Mouse (Mus musculus): ENCODE results near the gene Lamb3. TPM values are rescaled to one million over a fixed set of nuclear protein-coding genes. Genes with fewer than 3 reads are reported as not detected.

Gene Lamb3
- total and polyA plus RNA-seq, 3 experiments, result 0.03 to 0.30 (median 0.22) TPM

DNA sequence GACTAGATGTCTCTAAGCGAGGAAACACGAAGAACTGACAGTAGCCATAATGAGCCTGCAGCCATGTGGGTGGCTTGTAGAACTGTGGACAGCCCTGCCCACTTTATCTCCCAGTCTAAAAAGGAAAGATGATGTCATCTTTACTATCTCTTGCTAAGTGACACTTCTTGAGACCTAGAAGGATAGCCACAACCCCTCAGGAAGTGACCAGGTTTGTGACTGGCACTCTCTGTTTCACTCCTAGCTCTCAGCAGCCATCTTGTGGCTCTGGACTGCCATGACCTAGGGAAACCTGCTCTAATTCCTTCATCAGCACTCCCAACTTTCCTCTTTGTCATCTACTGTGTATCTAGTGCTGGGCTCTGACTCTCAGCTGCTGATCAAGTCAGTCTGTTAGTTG is 9.2 kb upstream of the Lamb3 start:
- TF ChIP-seq TAL1 (conservative IDR thresholded peaks at IDR 0.05; ENCODE audit: low read depth, low read length) (no peak), CTCF (IDR thresholded peaks at IDR 0.05; ENCODE audit: low read depth, low read length) (no peak), GATA2 (IDR thresholded peaks at IDR 0.05; ENCODE audit: borderline replicate concordance, low read depth, low read length) (no peak), POLR2AphosphoS5 (IDR thresholded peaks at IDR 0.05; ENCODE audit: insufficient replicate concordance, low read depth, low read length) (no peak), GATA1 (IDR thresholded peaks at IDR 0.05; ENCODE audit: borderline replicate concordance, low read length) (no peak)
- no peaks in the 10 kb centered on the region for H3K36me3 ChIP-seq (replicated peaks)
- 0 out of 2 replicates have a peak, but pooled peaks cover 2% of the 10 kb centered on the region for H3K4me1 ChIP-seq (ENCODE audit: insufficient read depth, low read depth, low read length)
- no peak overlapping the region for H3K4me3 ChIP-seq (ENCODE audit: low read depth, low read length)
- 0 out of 2 replicates have a peak, but pooled peaks cover 2% of the 10 kb centered on the region for H3K27me3 ChIP-seq (ENCODE audit: insufficient read depth, low read length)
- ATAC-seq (ENCODE audit: extremely low read depth, insufficient number of reproducible peaks, low FRiP score, poor library complexity, severe bottlenecking), result no peak
- no peak for DNase-seq (ENCODE audit: low spot score)
- no peaks in the 10 kb centered on the region for H3K9me3 ChIP-seq (replicated peaks)

DNA sequence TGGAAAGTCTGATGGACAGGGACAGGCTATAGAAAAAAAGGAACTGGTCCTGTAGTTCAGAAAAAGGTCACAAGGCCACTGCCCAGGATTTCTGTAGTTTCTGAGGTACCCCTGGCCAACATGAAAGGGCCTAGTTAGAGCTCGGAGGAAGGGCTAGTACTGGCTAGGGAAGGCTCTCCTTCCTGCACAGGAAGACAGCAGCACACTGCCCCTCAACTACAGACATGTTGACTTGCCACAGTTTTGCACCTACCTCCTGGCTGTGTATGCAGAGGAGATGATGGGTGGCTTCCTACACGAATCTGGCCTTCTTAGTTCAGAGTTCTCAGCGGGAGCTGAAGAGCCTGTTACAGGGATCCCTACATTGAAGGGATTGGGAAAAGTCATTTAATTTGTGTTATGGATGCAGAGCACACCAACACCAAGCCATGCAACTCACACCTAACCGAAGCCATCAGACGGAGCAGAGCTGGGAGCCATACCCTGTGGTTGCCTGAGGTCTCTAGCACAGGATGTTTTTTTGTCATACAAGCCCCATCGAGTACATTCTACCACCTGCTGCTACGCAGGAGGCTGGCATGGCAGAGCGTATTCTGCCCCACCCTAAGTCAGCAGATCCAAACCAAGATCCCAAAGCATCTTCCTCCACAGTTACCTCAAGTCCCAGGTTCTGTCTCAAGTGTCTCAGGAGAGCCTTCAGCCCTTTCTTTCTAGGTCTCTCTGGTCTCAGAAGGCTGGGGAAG is 6.7 kb upstream of the Lamb3 start:
- ATAC-seq (ENCODE audit: extremely low read depth, insufficient number of reproducible peaks, low FRiP score, poor library complexity, severe bottlenecking) (no peak), DNase-seq (ENCODE audit: low spot score) (no peak)
- TF ChIP-seq CTCF (IDR thresholded peaks at IDR 0.05; ENCODE audit: low read depth, low read length) (no peak), GATA2 (IDR thresholded peaks at IDR 0.05; ENCODE audit: borderline replicate concordance, low read depth, low read length) (no peak), POLR2AphosphoS5 (IDR thresholded peaks at IDR 0.05; ENCODE audit: insufficient replicate concordance, low read depth, low read length) (no peak), GATA1 (IDR thresholded peaks at IDR 0.05; ENCODE audit: borderline replicate concordance, low read length) (no peak), TAL1 (conservative IDR thresholded peaks at IDR 0.05; ENCODE audit: low read depth, low read length) (no peak)
- Histone ChIP-seq H3K4me1 (ENCODE audit: insufficient read depth, low read depth, low read length) (0 out of 2 replicates have a peak, but pooled peaks cover 2% of the 10 kb centered on the region), H3K4me3 (ENCODE audit: low read depth, low read length) (peak overlapping the region; percentile 36), H3K27me3 (ENCODE audit: insufficient read depth, low read length) (no peaks in the 10 kb centered on the region), H3K36me3 (replicated peaks) (no peaks in the 10 kb centered on the region), H3K9me3 (replicated peaks) (no peaks in the 10 kb centered on the region)

DNA sequence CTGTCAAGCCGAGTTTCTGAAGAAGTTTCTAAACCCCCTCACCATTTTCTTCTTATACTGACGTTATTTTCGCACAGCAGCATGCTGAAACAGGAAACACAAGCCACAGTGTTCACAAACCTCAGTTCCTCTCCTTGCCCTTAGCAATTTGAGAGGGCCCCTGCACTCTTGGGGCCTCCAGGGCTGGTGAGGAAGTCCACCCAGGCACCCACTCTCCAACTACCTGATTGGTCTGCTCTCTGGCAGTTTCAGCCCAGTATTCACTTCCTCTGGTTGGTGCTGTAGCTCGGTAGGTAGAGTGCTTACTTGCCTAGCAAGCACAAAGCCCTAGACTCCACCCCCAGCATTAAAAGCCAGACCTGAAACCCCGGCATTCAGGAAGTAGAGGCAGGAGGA is 6.1 kb upstream of the Lamb3 start, which contains the start of gene Traf3ip3:
Gene Traf3ip3, minus strand, starts transcription at position 321 of the 396 bp plus-strand sequence.
- Histone ChIP-seq H3K4me3 (ENCODE audit: low read depth, low read length) (peak within 1 kb of the TSS; percentile 36), H3K9me3 (replicated peaks) (no peaks in the 10 kb centered on the region), H3K4me1 (ENCODE audit: insufficient read depth, low read depth, low read length) (0 out of 2 replicates have a peak, but pooled peaks cover 2% of the 10 kb centered on the region), H3K27me3 (ENCODE audit: insufficient read depth, low read length) (no peaks in the 10 kb centered on the region), H3K36me3 (replicated peaks) (no peaks in the 10 kb centered on the region)
- ATAC-seq (ENCODE audit: extremely low read depth, insufficient number of reproducible peaks, low FRiP score, poor library complexity, severe bottlenecking), result peak; percentile 95
- TF ChIP-seq TAL1 (conservative IDR thresholded peaks at IDR 0.05; ENCODE audit: low read depth, low read length), result no peak
- TF ChIP-seq CTCF (IDR thresholded peaks at IDR 0.05; ENCODE audit: low read depth, low read length), result no peak
- no peak for TF ChIP-seq GATA1 (IDR thresholded peaks at IDR 0.05; ENCODE audit: borderline replicate concordance, low read length)
- no peak for TF ChIP-seq GATA2 (IDR thresholded peaks at IDR 0.05; ENCODE audit: borderline replicate concordance, low read depth, low read length)
- no peak for TF ChIP-seq POLR2AphosphoS5 (IDR thresholded peaks at IDR 0.05; ENCODE audit: insufficient replicate concordance, low read depth, low read length)
- DNase-seq (ENCODE audit: low spot score), result peak; percentile 14

DNA sequence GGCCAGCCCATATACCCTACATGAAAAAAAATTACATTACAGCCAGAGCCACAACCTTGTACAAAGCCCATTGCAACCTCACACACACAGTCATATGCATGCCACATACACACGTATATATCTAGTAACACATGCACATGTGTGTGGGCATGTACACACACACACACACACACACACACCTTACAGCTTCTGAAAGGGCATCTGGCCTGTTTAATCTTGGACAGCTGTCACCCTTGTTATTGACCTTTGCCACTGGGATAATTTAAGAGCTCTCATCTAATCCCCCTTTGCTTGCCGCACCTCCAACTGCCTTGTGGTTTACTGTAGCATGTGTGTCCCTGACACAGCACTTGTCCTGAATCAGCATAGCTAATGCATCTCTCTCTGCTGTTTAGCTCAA is 3.7 kb upstream of the Lamb3 start:
- H3K4me3 ChIP-seq (ENCODE audit: low read depth, low read length), result no peak overlapping the region
- no peaks in the 10 kb centered on the region for H3K27me3 ChIP-seq (ENCODE audit: insufficient read depth, low read length)
- ATAC-seq (ENCODE audit: extremely low read depth, insufficient number of reproducible peaks, low FRiP score, poor library complexity, severe bottlenecking) (no peak), DNase-seq (ENCODE audit: low spot score) (no peak)
- no peaks in the 10 kb centered on the region for H3K9me3 ChIP-seq (replicated peaks)
- no peaks in the 10 kb centered on the region for H3K4me1 ChIP-seq (ENCODE audit: insufficient read depth, low read depth, low read length)
- no peak for TF ChIP-seq POLR2AphosphoS5 (IDR thresholded peaks at IDR 0.05; ENCODE audit: insufficient replicate concordance, low read depth, low read length)
- no peak for TF ChIP-seq CTCF (IDR thresholded peaks at IDR 0.05; ENCODE audit: low read depth, low read length)
- no peak for TF ChIP-seq TAL1 (conservative IDR thresholded peaks at IDR 0.05; ENCODE audit: low read depth, low read length)
- TF ChIP-seq GATA1 (IDR thresholded peaks at IDR 0.05; ENCODE audit: borderline replicate concordance, low read length), result no peak
- TF ChIP-seq GATA2 (IDR thresholded peaks at IDR 0.05; ENCODE audit: borderline replicate concordance, low read depth, low read length), result no peak
- H3K36me3 ChIP-seq (replicated peaks), result no peaks in the 10 kb centered on the region

DNA sequence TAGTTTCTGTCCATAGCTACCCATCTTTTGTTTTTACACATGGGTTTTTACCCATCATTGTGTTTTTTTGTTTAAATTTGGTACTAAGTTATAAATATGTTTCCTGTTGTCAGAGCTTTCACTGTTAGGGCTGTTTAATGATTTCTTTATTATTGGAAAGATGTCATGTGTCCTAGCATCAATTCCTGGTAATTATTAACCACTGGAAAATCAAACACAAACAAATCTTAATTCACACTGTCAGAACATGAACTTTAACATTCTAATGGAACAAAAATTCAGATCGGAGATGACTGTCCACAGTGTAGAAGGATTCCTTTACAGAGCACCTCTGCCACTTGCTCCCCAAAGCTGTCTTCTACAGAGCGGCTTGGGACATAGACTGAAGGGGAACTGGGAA is 2.1 kb upstream of the Lamb3 start:
- TF ChIP-seq GATA1 (IDR thresholded peaks at IDR 0.05; ENCODE audit: borderline replicate concordance, low read length) (no peak), TAL1 (conservative IDR thresholded peaks at IDR 0.05; ENCODE audit: low read depth, low read length) (no peak), POLR2AphosphoS5 (IDR thresholded peaks at IDR 0.05; ENCODE audit: insufficient replicate concordance, low read depth, low read length) (no peak), CTCF (IDR thresholded peaks at IDR 0.05; ENCODE audit: low read depth, low read length) (no peak), GATA2 (IDR thresholded peaks at IDR 0.05; ENCODE audit: borderline replicate concordance, low read depth, low read length) (no peak)
- ATAC-seq (ENCODE audit: extremely low read depth, insufficient number of reproducible peaks, low FRiP score, poor library complexity, severe bottlenecking), result no peak

DNA sequence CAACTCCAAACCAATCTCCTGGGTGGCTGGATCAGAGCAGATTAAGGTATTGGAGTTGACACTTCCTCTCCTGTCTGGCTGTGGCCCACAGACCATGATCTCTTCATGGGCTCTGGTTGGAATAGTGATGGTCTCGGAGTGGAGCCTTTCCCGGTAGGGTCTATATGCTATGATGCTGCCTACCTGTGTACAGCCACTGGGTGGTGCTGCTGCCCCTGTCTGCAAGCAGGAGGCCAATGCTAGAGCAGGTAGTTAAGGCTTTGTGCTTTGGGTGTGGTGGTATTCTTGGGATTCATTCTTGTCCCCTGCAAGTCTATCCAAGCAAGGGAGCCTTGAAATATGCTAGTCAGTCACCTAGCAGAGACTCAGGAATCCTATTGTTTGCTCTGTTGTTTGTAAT is 679 bp downstream of the Lamb3 start:
- TF ChIP-seq POLR2AphosphoS5 (IDR thresholded peaks at IDR 0.05; ENCODE audit: insufficient replicate concordance, low read depth, low read length), result no peak
- TF ChIP-seq GATA2 (IDR thresholded peaks at IDR 0.05; ENCODE audit: borderline replicate concordance, low read depth, low read length), result no peak
- TF ChIP-seq CTCF (IDR thresholded peaks at IDR 0.05; ENCODE audit: low read depth, low read length), result no peak
- no peak for TF ChIP-seq TAL1 (conservative IDR thresholded peaks at IDR 0.05; ENCODE audit: low read depth, low read length)
- no peak for TF ChIP-seq GATA1 (IDR thresholded peaks at IDR 0.05; ENCODE audit: borderline replicate concordance, low read length)

More for the DNA sequence above, 2.1 kb upstream of the Lamb3 start:
- Histone ChIP-seq H3K4me3 (ENCODE audit: low read depth, low read length) (no peak overlapping the region), H3K36me3 (replicated peaks) (no peaks in the 10 kb centered on the region), H3K27me3 (ENCODE audit: insufficient read depth, low read length) (no peaks in the 10 kb centered on the region), H3K9me3 (replicated peaks) (no peaks in the 10 kb centered on the region), H3K4me1 (ENCODE audit: insufficient read depth, low read depth, low read length) (no peaks in the 10 kb centered on the region)
- no peak for DNase-seq (ENCODE audit: low spot score)

More for the DNA sequence above, 679 bp downstream of the Lamb3 start:
- no peaks in the 10 kb centered on the region for H3K27me3 ChIP-seq (ENCODE audit: insufficient read depth, low read length)
- H3K36me3 ChIP-seq (replicated peaks), result no peaks in the 10 kb centered on the region
- H3K4me1 ChIP-seq (ENCODE audit: insufficient read depth, low read depth, low read length), result no peaks in the 10 kb centered on the region
- H3K9me3 ChIP-seq (replicated peaks), result no peaks in the 10 kb centered on the region
- no peak overlapping the region for H3K4me3 ChIP-seq (ENCODE audit: low read depth, low read length)
- ATAC-seq (ENCODE audit: extremely low read depth, insufficient number of reproducible peaks, low FRiP score, poor library complexity, severe bottlenecking) (peak; percentile 62; the same call in 1 of the 2 replicates), DNase-seq (ENCODE audit: low spot score) (peak; percentile 12)

All from G1E (cell line).